Mouse (Mus musculus) heart, postnatal 0 days (tissue): Measurements from ENCODE around the gene Ikzf3. TPM values are rescaled to one million over a fixed set of nuclear protein-coding genes. Genes with fewer than 3 reads are reported as not detected.

Experiments
- ATAC-seq: fragments of 200-750 bp; cut with Nextera tagmentation; 2 replicates; pipeline ENCODE4 v1.8.0; 2017; ENCODE audit warnings: low read depth, moderate number of reproducible peaks, moderate library complexity; ENCODE audit not compliant: insufficient read depth
- DNase-seq: peaks from one replicate; pipeline ENCODE4 v3.0.0-alpha.2; 2016; ENCODE audit warnings: low spot score
- H3K27ac ChIP-seq: fragments of 300-500 bp; sonication (generic); 2 replicates; pipeline ENCODE4 v1.5.1; 2014; ENCODE audit warnings: low read depth, mild to moderate bottlenecking
- H3K27me3 ChIP-seq: fragments of 300-500 bp; sonication (generic); 2 replicates; pipeline ENCODE4 v1.6.1; 2014; ENCODE audit warnings: low read length, mixed read lengths; ENCODE audit not compliant: control insufficient read depth, insufficient read depth
- H3K36me3 ChIP-seq: fragments of 300-500 bp; sonication (generic); replicated peaks from 2 replicates; pipeline ENCODE4 v1.6.1; 2014; ENCODE audit warnings: low read length, mixed read lengths; ENCODE audit not compliant: control insufficient read depth, insufficient read depth
- H3K4me1 ChIP-seq: fragments of 300-500 bp; sonication (generic); 2 replicates; pipeline ENCODE4 v1.6.1; 2014; ENCODE audit warnings: antibody characterized with exemption; ENCODE audit not compliant: control insufficient read depth, insufficient read depth
- H3K4me2 ChIP-seq: fragments of 300-500 bp; sonication (generic); 2 replicates; pipeline ENCODE4 v1.6.1; 2014; ENCODE audit warnings: low read depth, mild to moderate bottlenecking, low read length, moderate library complexity
- H3K4me3 ChIP-seq: fragments of 300-500 bp; sonication (generic); 2 replicates; pipeline ENCODE4 v1.5.1; 2014; ENCODE audit warnings: low read depth, low read length
- H3K9ac ChIP-seq: fragments of 300-500 bp; sonication (generic); replicated peaks from 2 replicates; pipeline ENCODE4 v1.6.1; 2014; ENCODE audit warnings: low read depth, low read length, mixed read lengths
- H3K9me3 ChIP-seq: fragments of 300-500 bp; sonication (generic); replicated peaks from 2 replicates; pipeline ENCODE4 v1.6.1; 2016; ENCODE audit warnings: low read length; ENCODE audit not compliant: control insufficient read depth
- CTCF ChIP-seq: IDR thresholded peaks from 2 replicates; pipeline ENCODE4 v1.5.1; 2016; ENCODE audit warnings: antibody characterized with exemption, control low read depth, low read depth
- EP300 ChIP-seq: IDR thresholded peaks from 2 replicates; pipeline ENCODE4 v1.6.1; 2016; ENCODE audit warnings: antibody characterized with exemption, low read depth
- WGBS: fragments of 180-500 bp; shearing (Covaris S2); extraction: QIAGEN DNeasy Blood & Tissue Kit; methylation state at CpG from one replicate; pipeline ENCODE4 v1.1.7; 2014; 5-methylcytosine and 5-hydroxymethylcytosine counted together
- polyA plus RNA-seq: library from polyadenylated mRNA; unstranded; fragments of >200 nt; fragmentation: Nextera tagmentation; extraction: Ambion mirVana; gene quantifications from 2 replicates; pipeline ENCODE4 v1.2.1, GENCODE M21; 2015
- total RNA-seq: library from RNA; depleted of rRNA; stranded (reverse); fragments of >200 nt; gene quantifications from 2 replicates; pipeline ENCODE4 v1.2.3, GENCODE M21; 2014; ENCODE audit warnings: low replicate concordance

Gene Ikzf3
- total and polyA plus RNA-seq, 2 experiments from 2014 or later: 0.15 TPM; not detected in 1

DNA sequence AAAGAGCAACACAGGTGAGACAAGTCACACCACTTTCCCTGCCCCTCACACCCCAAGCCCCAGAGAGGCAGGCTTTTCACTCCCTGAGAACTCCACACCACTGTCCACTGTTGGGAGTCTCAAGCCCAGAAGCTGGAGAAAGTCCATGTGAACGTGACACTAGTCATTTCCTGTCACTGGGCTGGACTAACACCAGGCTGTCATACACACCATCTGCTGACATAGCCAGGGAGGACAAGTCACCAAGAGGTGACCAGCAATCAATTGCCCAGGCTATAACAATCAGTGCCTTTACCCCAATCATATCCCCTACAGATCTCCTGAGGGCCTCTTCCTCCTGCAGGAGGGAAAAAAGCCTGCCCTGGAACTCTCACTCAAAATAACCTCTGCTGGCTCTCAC, 38.3 kb upstream of the Ikzf3 start:
- Histone ChIP-seq H3K9me3 (no peaks in the 10 kb centered on the region), H3K36me3 (peaks cover 22% of the 10 kb centered on the region), H3K9ac (no peak overlapping the region), H3K27ac (no peak overlapping the region), H3K4me2 (no peak overlapping the region), H3K27me3 (no peaks in the 10 kb centered on the region), H3K4me1 (peaks cover 34% of the 10 kb centered on the region), H3K4me3 (no peak overlapping the region)
- 36% methylated on average over 1 of the region's 1 CpGs for WGBS
- ATAC-seq (no peak), DNase-seq (no peak)
- TF ChIP-seq EP300 (no peak), CTCF (no peak)

DNA sequence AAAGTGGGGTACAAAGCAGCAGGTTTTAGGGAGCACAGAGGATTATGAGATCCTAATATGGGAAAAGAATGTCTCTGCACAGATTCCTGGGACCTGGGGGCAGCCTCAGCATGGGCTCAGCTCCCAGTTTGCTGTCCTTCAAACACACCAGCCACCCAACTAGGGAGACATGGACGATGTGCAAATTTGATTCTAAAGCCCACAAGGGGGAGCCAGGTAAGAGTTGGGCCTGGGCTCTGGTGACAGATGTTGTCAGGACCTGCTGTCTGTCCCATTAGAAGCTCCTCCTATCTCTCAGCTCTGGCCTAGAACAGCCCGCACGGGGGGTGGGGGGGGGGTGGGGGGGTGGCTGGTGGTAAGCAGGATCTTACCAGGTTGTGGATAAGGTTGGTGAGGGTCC, 37.7 kb upstream of the Ikzf3 start:
- TF ChIP-seq EP300 (no peak), CTCF (0 out of 2 replicates have a peak, but pooled peaks have one; percentile 10)
- no peak for DNase-seq
- Histone ChIP-seq H3K9me3 (no peaks in the 10 kb centered on the region), H3K27me3 (no peaks in the 10 kb centered on the region), H3K36me3 (peaks cover 22% of the 10 kb centered on the region), H3K4me3 (no peak overlapping the region), H3K4me2 (no peak overlapping the region), H3K27ac (no peak overlapping the region), H3K4me1 (peaks cover 30% of the 10 kb centered on the region), H3K9ac (no peak overlapping the region)
- no peak for ATAC-seq
- WGBS: 26% methylated on average over 3 of the region's 3 CpGs

DNA sequence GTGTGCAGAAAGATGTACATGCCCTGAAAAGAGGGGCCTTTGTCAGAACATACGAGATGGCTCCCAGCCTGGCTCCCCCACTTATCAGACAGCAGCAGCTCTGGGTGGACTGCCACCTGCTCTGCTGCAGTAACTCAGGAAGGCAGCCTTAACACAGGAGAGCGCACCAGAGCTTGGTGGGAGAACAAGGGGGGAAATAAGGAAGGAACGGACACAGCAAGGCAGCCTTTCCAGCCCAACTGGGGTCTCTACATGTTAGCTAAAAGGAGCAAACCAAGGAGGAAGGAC, 37.4 kb upstream of the Ikzf3 start:
- Histone ChIP-seq H3K4me3 (no peak overlapping the region), H3K9me3 (no peaks in the 10 kb centered on the region), H3K9ac (no peak overlapping the region), H3K27me3 (no peaks in the 10 kb centered on the region), H3K27ac (no peak overlapping the region), H3K4me2 (no peak overlapping the region), H3K36me3 (peaks cover 22% of the 10 kb centered on the region), H3K4me1 (peaks cover 26% of the 10 kb centered on the region)
- WGBS: 75% methylated on average over 3 of the region's 3 CpGs
- ATAC-seq (no peak), DNase-seq (no peak)
- TF ChIP-seq CTCF: no peak
- no peak for TF ChIP-seq EP300

DNA sequence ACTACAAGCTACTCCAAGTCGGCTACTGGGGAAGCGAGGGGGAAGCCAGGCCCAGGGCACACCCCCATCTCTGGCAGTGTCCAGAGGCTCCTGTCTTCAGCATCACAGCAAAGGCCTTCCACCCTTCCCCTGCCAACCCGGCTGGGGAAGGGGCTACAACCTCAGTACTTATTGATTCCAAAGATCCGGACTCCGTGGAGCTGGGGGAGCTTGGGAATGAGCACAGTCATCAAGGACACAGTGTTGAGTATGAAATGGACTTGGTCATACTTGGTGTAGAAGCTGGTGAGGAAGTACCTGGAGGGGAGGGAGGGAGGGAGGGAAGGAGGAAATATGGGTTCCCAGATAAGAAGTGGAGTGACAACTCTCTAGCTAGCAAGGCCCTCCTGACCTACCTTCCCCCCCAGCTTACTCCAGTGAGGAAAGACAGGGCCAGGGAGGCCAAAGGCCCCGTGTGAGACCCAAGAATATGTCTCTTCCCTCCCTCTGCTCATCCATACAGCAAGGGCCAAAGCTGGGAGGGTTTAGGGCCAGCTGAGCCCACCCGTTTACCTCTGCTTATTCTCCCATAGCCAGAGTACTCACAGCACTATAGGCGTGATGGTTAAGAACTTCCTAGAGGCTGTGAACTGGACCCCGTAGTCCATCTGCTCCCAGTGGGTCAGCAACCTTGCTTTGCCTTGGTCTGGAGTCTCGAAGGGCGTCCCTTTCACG, 36.9 kb upstream of the Ikzf3 start:
- WGBS: 78% methylated on average over 12 of the region's 12 CpGs
- DNase-seq: no peak
- peaks cover 22% of the 10 kb centered on the region for H3K36me3 ChIP-seq
- no peak overlapping the region for H3K4me3 ChIP-seq
- no peak for TF ChIP-seq EP300
- TF ChIP-seq CTCF: no peak
- H3K9me3 ChIP-seq: no peaks in the 10 kb centered on the region
- no peak overlapping the region for H3K27ac ChIP-seq
- H3K4me2 ChIP-seq: no peak overlapping the region
- ATAC-seq: no peak
- H3K9ac ChIP-seq: no peak overlapping the region
- H3K27me3 ChIP-seq: no peaks in the 10 kb centered on the region
- H3K4me1 ChIP-seq: peaks cover 22% of the 10 kb centered on the region; the same call in 1 of the 2 replicates

DNA sequence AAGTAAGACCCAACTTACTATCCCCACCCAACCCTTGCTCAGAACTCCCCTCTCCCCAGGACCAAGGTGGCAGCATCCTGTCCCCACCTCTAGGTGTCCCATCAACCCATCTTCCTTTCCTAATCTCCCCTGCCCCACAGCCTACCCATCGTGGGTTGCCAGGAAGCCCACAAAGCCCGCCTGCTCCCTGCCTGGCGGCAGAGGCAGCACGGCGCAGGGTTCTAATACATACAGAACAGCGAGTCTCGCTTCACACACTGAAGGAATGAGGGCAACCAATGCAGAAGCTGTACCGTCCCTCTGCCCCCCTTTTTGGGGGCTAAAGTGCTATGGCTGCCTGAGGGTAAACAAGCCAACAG, 36.2 kb upstream of the Ikzf3 start:
- Histone ChIP-seq H3K4me1 (peaks cover 19% of the 10 kb centered on the region; the same call in 1 of the 2 replicates), H3K9me3 (no peaks in the 10 kb centered on the region), H3K4me2 (no peak overlapping the region), H3K4me3 (no peak overlapping the region), H3K27ac (no peak overlapping the region), H3K27me3 (no peaks in the 10 kb centered on the region), H3K36me3 (peaks cover 22% of the 10 kb centered on the region), H3K9ac (no peak overlapping the region)
- 77% methylated on average over 8 of the region's 8 CpGs for WGBS
- TF ChIP-seq CTCF: no peak
- TF ChIP-seq EP300: no peak
- no peak for ATAC-seq
- no peak for DNase-seq

DNA sequence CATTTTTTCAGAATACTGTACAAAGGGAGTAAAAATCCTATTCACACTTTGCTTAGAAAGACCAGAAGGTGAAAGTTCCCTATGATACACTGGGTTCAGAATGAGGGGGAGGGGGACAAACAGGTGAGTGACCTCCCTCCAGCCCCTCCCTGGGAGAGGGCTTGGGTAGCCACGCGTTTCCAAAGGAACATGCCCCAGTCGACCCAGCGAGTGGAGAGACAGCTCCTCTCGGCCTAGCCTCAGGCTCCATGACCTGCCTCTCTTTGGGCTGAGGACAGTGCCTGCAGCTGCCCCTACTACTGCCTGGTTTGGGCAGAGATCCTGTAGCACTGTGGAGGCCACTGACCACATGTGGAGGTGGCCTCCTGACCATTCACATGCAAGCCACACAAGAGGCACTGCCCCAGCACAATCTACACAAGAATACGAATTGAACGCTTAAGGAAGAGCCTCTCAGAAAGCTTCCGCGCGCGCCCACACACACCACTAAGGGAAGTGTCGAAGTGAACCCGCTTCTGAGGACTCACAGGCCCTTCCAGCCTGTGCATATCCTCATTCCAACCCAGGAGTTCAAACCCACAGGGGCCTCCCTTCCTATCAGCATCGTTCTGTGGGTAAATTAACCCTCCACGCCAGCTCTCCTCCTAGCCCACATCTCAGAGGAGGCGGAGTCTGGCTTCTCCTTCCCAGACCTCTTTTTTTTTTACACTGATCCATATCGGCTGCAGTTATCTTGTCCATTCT, 35.6 kb upstream of the Ikzf3 start:
- H3K9ac ChIP-seq: no peak overlapping the region
- no peak for ATAC-seq
- H3K4me2 ChIP-seq: no peak overlapping the region
- no peak overlapping the region for H3K4me3 ChIP-seq
- peaks cover 19% of the 10 kb centered on the region; the same call in 1 of the 2 replicates for H3K4me1 ChIP-seq
- no peaks in the 10 kb centered on the region for H3K27me3 ChIP-seq
- no peak for TF ChIP-seq CTCF
- no peak for TF ChIP-seq EP300
- no peak for DNase-seq
- no peak overlapping the region for H3K27ac ChIP-seq
- 63% methylated on average over 17 of the region's 17 CpGs for WGBS
- H3K36me3 ChIP-seq: peaks cover 22% of the 10 kb centered on the region
- no peaks in the 10 kb centered on the region for H3K9me3 ChIP-seq
